Mouse (Mus musculus) lung, adult 2 months (tissue): ENCODE results near the gene Tgfbr2.

Experiments
- CTCF ChIP-seq: fragments of 200-500 bp; IDR thresholded peaks from 2 replicates; pipeline ENCODE4 v1.5.1; 2011; ENCODE audit warnings: mild to moderate bottlenecking, low read length, control low read depth; ENCODE audit not compliant: insufficient read depth
- POLR2A ChIP-seq: fragments of 200-500 bp; IDR thresholded peaks from 2 replicates; pipeline ENCODE4 v1.6.1; 2011; ENCODE audit warnings: low read depth, mild to moderate bottlenecking, control low read depth, low read length, borderline replicate concordance; ENCODE audit errors: extremely low read depth

DNA sequence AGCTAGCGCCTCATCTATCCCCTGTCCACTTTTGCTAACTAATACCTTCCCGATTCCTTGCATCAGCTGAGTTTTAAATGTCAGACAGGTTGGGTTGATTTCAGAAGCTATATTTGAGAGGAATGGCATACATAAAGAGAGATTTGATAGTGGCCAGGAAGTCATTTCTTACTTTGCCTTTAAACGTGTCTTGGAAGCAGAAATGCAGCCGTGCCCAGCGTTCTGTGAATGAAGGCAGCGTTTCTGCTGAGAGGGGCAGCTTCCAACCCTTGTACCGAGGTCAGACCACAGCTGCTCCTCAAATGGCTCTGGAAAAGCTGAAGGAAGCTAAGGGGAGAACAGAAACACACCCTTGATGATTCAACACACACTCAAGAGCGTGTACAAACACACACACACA is 121.2 kb downstream of the Tgfbr2 start:
- TF ChIP-seq CTCF: no peak
- TF ChIP-seq POLR2A: no peak
